ENCODE assay signal across 11 mouse cellular contexts in the genomic region with DNA sequence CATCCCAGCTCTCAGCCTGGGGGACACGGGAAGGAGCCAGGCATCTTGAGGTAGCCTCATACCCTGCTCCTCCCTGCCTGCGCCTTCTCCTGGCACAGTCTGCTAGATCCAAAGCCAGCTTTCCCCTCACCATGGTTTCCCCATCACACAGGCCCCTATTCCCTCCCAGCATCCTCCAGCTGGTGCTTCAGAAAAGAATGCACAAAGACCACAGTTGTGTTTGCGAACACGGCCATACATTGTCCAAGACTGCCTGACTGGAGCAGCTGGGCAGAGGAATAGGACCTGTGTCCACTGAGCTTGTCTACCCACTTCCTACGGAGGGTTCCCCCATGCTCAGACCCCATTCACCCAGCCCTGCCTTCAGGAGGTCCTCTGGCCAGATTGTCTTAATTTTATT. TPM values are rescaled to one million over a fixed set of nuclear protein-coding genes. Genes with fewer than 3 reads are reported as not detected.
DNase-seq lines count a peak whose midpoint lies in the region; ATAC-seq lines count a peak whose summit lies in the region.
"Had no signal": no experiment of that assay in that cellular context is flagged by ENCODE, and none has a peak within 500 bp of the region (broad histone marks: within the 10 kb centered on the region; RNA-seq: fewer than 3 reads in every experiment).

No protein-coding gene starts in this region.

- H3K4me1 ChIP-seq in hindbrain, embryonic 13.5 days (replicated peaks) = peaks cover 29% of the 10 kb centered on the region
- peaks cover 26% of the 10 kb centered on the region for H3K4me1 ChIP-seq in midbrain, embryonic 13.5 days (replicated peaks)

- no peak overlapping the region for H3K4me3 ChIP-seq in hindbrain, embryonic 13.5 days
- no peak overlapping the region for H3K4me3 ChIP-seq in midbrain, embryonic 13.5 days (replicated peaks)

- H3K27ac ChIP-seq in hindbrain, embryonic 13.5 days = peak overlapping the region; percentile 82
- H3K27ac ChIP-seq in midbrain, embryonic 13.5 days = peak overlapping the region; percentile 82

- no peaks in the 10 kb centered on the region for H3K27me3 ChIP-seq in hindbrain, embryonic 13.5 days
- H3K27me3 ChIP-seq in midbrain, embryonic 13.5 days = no peaks in the 10 kb centered on the region

- no peaks in the 10 kb centered on the region for H3K9me3 ChIP-seq in hindbrain, embryonic 13.5 days
- no peaks in the 10 kb centered on the region for H3K9me3 ChIP-seq in midbrain, embryonic 13.5 days

- DNase-seq in cerebellum, adult 11 months = peak; percentile 18
- DNase-seq in cerebellum, postnatal 4 days (ENCODE audit: low spot score in 2 of 2) = no peak
- DNase-seq in brain, adult 2 months (ENCODE audit: low read depth, low spot score) = peak; percentile 93
- no peak for DNase-seq in lung, postnatal 10 days
- DNase-seq in spleen, postnatal 36 days (ENCODE audit: low spot score in 2 of 2) = no peak
- DNase-seq in yolk sac, embryonic 10.5 days (ENCODE audit: low spot score) = no peak
- DNase-seq: adrenal gland, postnatal 36 days; heart, postnatal 36 days had no signal

- no peak overlapping the region for H3K9ac ChIP-seq in hindbrain, embryonic 13.5 days
- no peak overlapping the region for H3K9ac ChIP-seq in midbrain, embryonic 13.5 days (replicated peaks)

- no peak overlapping the region for H3K4me2 ChIP-seq in hindbrain, embryonic 13.5 days
- H3K4me2 ChIP-seq in midbrain, embryonic 13.5 days (replicated peaks) = no peak overlapping the region

- 25% methylated on average over 5 of the region's 5 CpGs for WGBS in hindbrain, embryonic 13.5 days
- WGBS in midbrain, embryonic 13.5 days = 37% methylated on average over 5 of the region's 5 CpGs

- peak; percentile 47 for ATAC-seq in hindbrain, embryonic 13.5 days (ENCODE audit: low FRiP score)
- ATAC-seq in midbrain, embryonic 13.5 days = peak; percentile 55

- peaks cover 79% of the 10 kb centered on the region for H3K36me3 ChIP-seq in hindbrain, embryonic 13.5 days
- peaks cover 78% of the 10 kb centered on the region for H3K36me3 ChIP-seq in midbrain, embryonic 13.5 days

RNA-seq across cellular contexts. Expression of a gene that starts 25.0 kb away (rescaled TPM):
- 40.2 and 47.7 TPM in 2 replicates for polyA plus RNA-seq in hindbrain, embryonic 13.5 days (2015; fragmentation: Nextera tagmentation; extraction: Ambion mirVana)
- polyA plus RNA-seq in midbrain, embryonic 13.5 days (2015; fragmentation: Nextera tagmentation; extraction: Ambion mirVana) = 44.2 and 52.1 TPM in 2 replicates

RNA-seq across cellular contexts. Expression of a gene that starts 25.9 kb away (rescaled TPM):
- 93.5 and 93.7 TPM in 2 replicates for polyA plus RNA-seq in hindbrain, embryonic 13.5 days (2015; fragmentation: Nextera tagmentation; extraction: Ambion mirVana)
- polyA plus RNA-seq in midbrain, embryonic 13.5 days (2015; fragmentation: Nextera tagmentation; extraction: Ambion mirVana) = 91.4 and 92.5 TPM in 2 replicates

RNA-seq across cellular contexts. Expression of a gene that starts 34.3 kb away (rescaled TPM):
- not detected in 2 replicates for polyA plus RNA-seq in hindbrain, embryonic 13.5 days (2015; fragmentation: Nextera tagmentation; extraction: Ambion mirVana)
- polyA plus RNA-seq in midbrain, embryonic 13.5 days (2015; fragmentation: Nextera tagmentation; extraction: Ambion mirVana) = 0.17 TPM in 1 of 2 replicates, not detected in the other

RNA-seq across cellular contexts. Expression of a gene that starts 46.2 kb away (rescaled TPM):
- polyA plus RNA-seq in hindbrain, embryonic 13.5 days (2015; fragmentation: Nextera tagmentation; extraction: Ambion mirVana) = 28.5 and 30.8 TPM in 2 replicates
- 33.0 and 36.9 TPM in 2 replicates for polyA plus RNA-seq in midbrain, embryonic 13.5 days (2015; fragmentation: Nextera tagmentation; extraction: Ambion mirVana)

RNA-seq across cellular contexts. Expression of a gene that starts 46.4 kb away (rescaled TPM):
- 1.00 and 1.7 TPM in 2 replicates for polyA plus RNA-seq in hindbrain, embryonic 13.5 days (2015; fragmentation: Nextera tagmentation; extraction: Ambion mirVana)
- polyA plus RNA-seq in midbrain, embryonic 13.5 days (2015; fragmentation: Nextera tagmentation; extraction: Ambion mirVana) = 0.90 and 1.2 TPM in 2 replicates
- polyA plus RNA-seq: liver, embryonic 16.5 days had no signal

Comparison
In these comparisons a context has a peak if more than half of its experiments do, and no peak if none do; other contexts are left out.
1. DNase-seq: peak in cerebellum, adult 11 months (single experiment) and brain, adult 2 months (single experiment); none in cerebellum, postnatal 4 days (0 of 2), lung, postnatal 10 days (single experiment), spleen, postnatal 36 days (0 of 2) and yolk sac, embryonic 10.5 days (single experiment).